Comparison of ENCODE assay signal across 18 mouse cellular contexts in the genomic region with DNA sequence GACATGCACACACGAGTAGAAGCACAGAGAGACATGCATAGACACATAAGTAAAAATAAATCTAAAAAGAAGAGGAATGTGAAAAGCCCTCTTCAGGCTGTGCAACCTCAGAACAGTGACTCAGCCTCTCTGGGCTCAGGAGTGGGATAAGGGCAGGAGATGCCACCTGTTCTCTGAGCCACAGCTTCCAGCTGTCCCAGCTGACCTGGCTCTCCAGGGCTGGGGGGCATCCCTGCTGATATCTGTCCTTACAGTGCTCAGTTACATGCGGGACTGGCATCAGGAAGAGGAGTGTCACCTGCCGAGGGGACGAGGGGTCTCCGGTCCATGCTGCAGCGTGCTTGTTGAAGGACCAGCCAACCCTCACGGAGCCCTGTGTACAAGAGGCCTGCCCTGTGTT. TPM values are rescaled to one million over a fixed set of nuclear protein-coding genes. Genes with fewer than 3 reads are reported as not detected.
"Had no signal": no experiment of that assay in that cellular context is flagged by ENCODE, and none has a peak within 500 bp of the region (broad histone marks: within the 10 kb centered on the region; RNA-seq: fewer than 3 reads in every experiment).

No protein-coding gene starts in this region.

- H3K4me1 ChIP-seq: stomach, embryonic 15.5 days had no signal

- H3K36me3 ChIP-seq: neural tube, embryonic 12.5 days; neural tube, embryonic 13.5 days; neural tube, embryonic 15.5 days; stomach, embryonic 15.5 days had no signal

- H3K4me2 ChIP-seq: neural tube, embryonic 12.5 days; neural tube, embryonic 13.5 days; neural tube, embryonic 15.5 days; stomach, embryonic 15.5 days had no signal

- H3K27ac ChIP-seq: neural tube, embryonic 12.5 days; neural tube, embryonic 13.5 days; neural tube, embryonic 15.5 days; stomach, embryonic 15.5 days; stomach, postnatal 0 days had no signal

- H3K27me3 ChIP-seq: neural tube, embryonic 12.5 days; neural tube, embryonic 13.5 days; neural tube, embryonic 15.5 days; stomach, embryonic 15.5 days had no signal

- H3K9ac ChIP-seq: neural tube, embryonic 12.5 days; neural tube, embryonic 13.5 days; neural tube, embryonic 15.5 days; stomach, embryonic 15.5 days had no signal

- H3K9me3 ChIP-seq: neural tube, embryonic 12.5 days; neural tube, embryonic 13.5 days; neural tube, embryonic 15.5 days; stomach, embryonic 15.5 days had no signal

- H3K4me3 ChIP-seq: neural tube, embryonic 12.5 days; neural tube, embryonic 13.5 days; neural tube, embryonic 15.5 days; stomach, embryonic 15.5 days had no signal

- DNase-seq: retina, postnatal 1 day; right cerebral cortex, adult 18-20 months; right cerebral cortex, postnatal 14 days; right cerebral cortex, postnatal 25 days; right cerebral cortex, postnatal 4 days; spleen, adult 18-20 months; thymus, adult 18-20 months; thymus, adult 2 months; thymus, postnatal 14 days; thymus, postnatal 25 days; thymus, postnatal 36 days; thymus, postnatal 4 days had no signal

RNA-seq across cellular contexts. Expression of a gene that starts 13.3 kb away (rescaled TPM):
- total RNA-seq: neutrophil, adult 5-6 weeks had no signal
